Mouse (Mus musculus): ENCODE data around the gene Kdm8.

DNA sequence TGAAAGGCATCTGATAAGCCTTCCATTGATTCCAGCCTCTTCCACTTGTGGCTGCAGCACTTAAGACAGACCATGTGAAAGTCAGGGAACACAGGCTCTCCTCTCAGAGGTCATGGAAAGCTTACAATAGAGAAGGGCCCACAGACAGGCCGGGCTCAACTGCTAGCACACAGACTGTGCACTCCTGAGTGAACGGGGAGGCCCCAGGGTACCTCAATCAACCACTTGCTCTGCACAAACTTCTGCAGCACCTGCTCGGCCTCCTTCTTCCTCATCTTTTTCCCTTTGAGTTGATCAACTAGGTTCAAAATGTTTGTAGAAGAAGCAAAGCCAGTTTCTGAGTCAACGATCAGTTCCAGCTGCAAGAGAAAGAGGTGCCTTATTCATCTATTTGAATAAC lies 26.4 kb downstream of the Kdm8 start:
- TF ChIP-seq POLR2A (IDR thresholded peaks at IDR 0.05; ENCODE audit: insufficient read depth, low read depth, low read length) (no peak), CTCF (IDR thresholded peaks at IDR 0.05) (no peak)
